Mouse (Mus musculus) CH12.LX (cell line): ENCODE results near the gene Prkcb. TPM values are rescaled to one million over a fixed set of nuclear protein-coding genes. Genes with fewer than 3 reads are reported as not detected.

ENCODE experiments used
- DNase-seq: peaks from one replicate; pipeline ENCODE4 v3.0.0-alpha.2; 2013; ENCODE audit errors: extremely low read depth
- H3K27ac ChIP-seq: 2 replicates; pipeline ENCODE4 v1.5.1; 2012; ENCODE audit warnings: low read depth, mild to moderate bottlenecking, control low read depth, moderate library complexity; ENCODE audit not compliant: insufficient read depth
- H3K27me3 ChIP-seq: replicated peaks from 2 replicates; pipeline ENCODE3; 2012; ENCODE audit warnings: inconsistent platforms
- H3K36me3 ChIP-seq, 2 experiments: replicated peaks in 1 of 2; 2 replicates each; pipeline versions ENCODE3 to v1.6.1; 2012; ENCODE audit warnings: inconsistent platforms in 1 of 2, low read length in 1 of 2, mild to moderate bottlenecking in 1 of 2, mixed read lengths in 1 of 2, moderate library complexity in 1 of 2; ENCODE audit not compliant: control insufficient read depth in 1 of 2, insufficient read depth in 1 of 2
- H3K4me1 ChIP-seq, 2 experiments: 2 replicates each; pipeline ENCODE4 v1.6.1; 2012; ENCODE audit warnings: inconsistent platforms in 1 of 2, moderate library complexity in 1 of 2; ENCODE audit not compliant: insufficient read depth in 2 of 2, control insufficient read depth in 1 of 2
- H3K4me2 ChIP-seq: 2 replicates; pipeline ENCODE4 v1.6.1; 2012; ENCODE audit warnings: low read depth, mild to moderate bottlenecking, control low read depth; ENCODE audit not compliant: poor library complexity, insufficient read depth, severe bottlenecking
- H3K4me3 ChIP-seq, 3 experiments: fragments of 150-350 bp in 1 of 3; sonication (generic) in 1 of 3; replicated peaks in 1 of 3; 2 replicates each; pipeline versions ENCODE3 to v1.5.1; 2011 to 2012; ENCODE audit warnings: low read depth in 2 of 3, low read length in 2 of 3, mild to moderate bottlenecking in 2 of 3, moderate library complexity in 2 of 3, control low read depth in 1 of 3, improper control_type of control experiment in 1 of 3, inconsistent platforms in 1 of 3, mixed read lengths in 1 of 3; ENCODE audit not compliant: poor library complexity in 1 of 3
- H3K79me2 ChIP-seq: replicated peaks from 2 replicates; pipeline ENCODE4 v1.6.1; 2012; ENCODE audit warnings: mild to moderate bottlenecking, moderate library complexity; ENCODE audit not compliant: control insufficient read depth, poor library complexity, insufficient read depth, severe bottlenecking; ENCODE audit errors: extremely low read depth
- H3K9ac ChIP-seq: 2 replicates; pipeline ENCODE4 v1.6.1; 2012; ENCODE audit warnings: low read depth, mild to moderate bottlenecking, control low read depth, moderate library complexity; ENCODE audit not compliant: insufficient read depth
- H3K9me3 ChIP-seq: replicated peaks from 2 replicates; pipeline ENCODE3; 2012; ENCODE audit warnings: low read length, inconsistent platforms, mixed read lengths
- BHLHE40 ChIP-seq: IDR thresholded peaks from 2 replicates; pipeline ENCODE4 v1.6.1; 2011; ENCODE audit warnings: mild to moderate bottlenecking, low read depth, low read length, improper control_type of control experiment
- CHD1 ChIP-seq: IDR thresholded peaks from 2 replicates; pipeline ENCODE4 v1.6.1; 2012; ENCODE audit warnings: low read depth, low read length, improper control_type of control experiment, inconsistent platforms
- CHD2 ChIP-seq: IDR thresholded peaks from 2 replicates; pipeline ENCODE4 v1.6.1; 2011; ENCODE audit warnings: low read length, improper control_type of control experiment
- CTCF ChIP-seq, 2 experiments: IDR thresholded peaks in 1 of 2; conservative IDR thresholded peaks in 1 of 2; 2 replicates each; pipeline ENCODE4 v1.5.1; 2011 to 2012; ENCODE audit warnings: low read depth in 2 of 2, low read length in 2 of 2, improper control_type of control experiment in 1 of 2, inconsistent platforms in 1 of 2, mild to moderate bottlenecking in 1 of 2, moderate library complexity in 1 of 2
- E2F4 ChIP-seq: IDR thresholded peaks from 2 replicates; pipeline ENCODE4 v1.6.1; 2011; ENCODE audit warnings: low read depth, low read length, improper control_type of control experiment; ENCODE audit not compliant: insufficient replicate concordance
- ELF1 ChIP-seq: IDR thresholded peaks from 2 replicates; pipeline ENCODE4 v1.6.1; 2014; ENCODE audit warnings: low read depth, mild to moderate bottlenecking, inconsistent platforms, low read length, improper control_type of control experiment
- EP300 ChIP-seq: IDR thresholded peaks from 2 replicates; pipeline ENCODE4 v1.6.1; 2011; ENCODE audit warnings: low read length, improper control_type of control experiment
- ETS1 ChIP-seq: conservative IDR thresholded peaks from 2 replicates; pipeline ENCODE4 v1.6.1; 2012; ENCODE audit warnings: low read depth, mild to moderate bottlenecking, inconsistent platforms, low read length, improper control_type of control experiment, moderate library complexity
- GABPA ChIP-seq: IDR thresholded peaks from 2 replicates; pipeline ENCODE4 v1.6.1; 2012; ENCODE audit warnings: low read depth, low read length, improper control_type of control experiment, inconsistent platforms; ENCODE audit not compliant: insufficient replicate concordance
- HCFC1 ChIP-seq: IDR thresholded peaks from 2 replicates; pipeline ENCODE4 v1.6.1; 2012; ENCODE audit warnings: low read depth, mild to moderate bottlenecking, inconsistent platforms, low read length, improper control_type of control experiment
- IRF4 ChIP-seq: IDR thresholded peaks from 2 replicates; pipeline ENCODE4 v1.6.1; 2014; ENCODE audit warnings: low read depth, mild to moderate bottlenecking, inconsistent platforms, low read length, improper control_type of control experiment
- JUN ChIP-seq: IDR thresholded peaks from 2 replicates; pipeline ENCODE4 v1.6.1; 2011; ENCODE audit warnings: low read depth, mild to moderate bottlenecking, low read length, improper control_type of control experiment, moderate library complexity; ENCODE audit not compliant: insufficient read depth
- JUND ChIP-seq: conservative IDR thresholded peaks from 2 replicates; pipeline ENCODE4 v1.6.1; 2011; ENCODE audit warnings: low read depth, low read length, improper control_type of control experiment
- KAT2A ChIP-seq: IDR thresholded peaks from 2 replicates; pipeline ENCODE4 v1.6.1; 2012; ENCODE audit warnings: low read length, improper control_type of control experiment, inconsistent platforms; ENCODE audit not compliant: insufficient replicate concordance
- MAFK ChIP-seq: IDR thresholded peaks from 2 replicates; pipeline ENCODE4 v1.6.1; 2011; ENCODE audit warnings: low read length, improper control_type of control experiment; ENCODE audit not compliant: insufficient replicate concordance
- MAX ChIP-seq: IDR thresholded peaks from 2 replicates; pipeline ENCODE4 v1.6.1; 2011; ENCODE audit warnings: low read length, improper control_type of control experiment
- MAZ ChIP-seq: IDR thresholded peaks from 2 replicates; pipeline ENCODE4 v1.6.1; 2012; ENCODE audit warnings: low read depth, mild to moderate bottlenecking, inconsistent platforms, low read length, improper control_type of control experiment, moderate library complexity
- MEF2A ChIP-seq: IDR thresholded peaks from 2 replicates; pipeline ENCODE4 v1.6.1; 2014; ENCODE audit warnings: low read depth, mild to moderate bottlenecking, inconsistent platforms, low read length, improper control_type of control experiment, borderline replicate concordance
- MXI1 ChIP-seq: IDR thresholded peaks from 2 replicates; pipeline ENCODE4 v1.6.1; 2011; ENCODE audit warnings: mild to moderate bottlenecking, low read depth, low read length, improper control_type of control experiment
- MYC ChIP-seq: IDR thresholded peaks from 2 replicates; pipeline ENCODE4 v1.6.1; 2011; ENCODE audit warnings: low read depth, mild to moderate bottlenecking, improper control_type of control experiment, low read length
- NELFE ChIP-seq: IDR thresholded peaks from 2 replicates; pipeline ENCODE4 v1.6.1; 2011; ENCODE audit warnings: low read depth, low read length, improper control_type of control experiment
- NRF1 ChIP-seq: IDR thresholded peaks from 2 replicates; pipeline ENCODE4 v1.6.1; 2014; ENCODE audit warnings: low read depth, mild to moderate bottlenecking, inconsistent platforms, low read length, improper control_type of control experiment, moderate library complexity
- PAX5 ChIP-seq: IDR thresholded peaks from 2 replicates; pipeline ENCODE4 v1.6.1; 2012; ENCODE audit warnings: low read length, inconsistent platforms, mixed read lengths
- POLR2A ChIP-seq: IDR thresholded peaks from 2 replicates; pipeline ENCODE4 v1.6.1; 2011; ENCODE audit warnings: low read depth, mild to moderate bottlenecking, improper control_type of control experiment, low read length
- POLR2AphosphoS2 ChIP-seq: IDR thresholded peaks from 2 replicates; pipeline ENCODE4 v1.6.1; 2011; ENCODE audit warnings: low read depth, low read length, improper control_type of control experiment
- RAD21 ChIP-seq: IDR thresholded peaks from 2 replicates; pipeline ENCODE4 v1.6.1; 2011; ENCODE audit warnings: low read depth, mild to moderate bottlenecking, low read length, improper control_type of control experiment, moderate library complexity
- RCOR1 ChIP-seq: conservative IDR thresholded peaks from 2 replicates; pipeline ENCODE4 v1.6.1; 2012; ENCODE audit warnings: low read depth, mild to moderate bottlenecking, inconsistent platforms, low read length, improper control_type of control experiment
- SIN3A ChIP-seq: IDR thresholded peaks from 2 replicates; pipeline ENCODE4 v1.6.1; 2012; ENCODE audit warnings: low read length, improper control_type of control experiment, inconsistent platforms
- SMC3 ChIP-seq: IDR thresholded peaks from 2 replicates; pipeline ENCODE4 v1.6.1; 2011; ENCODE audit warnings: low read depth, low read length, improper control_type of control experiment
- TBP ChIP-seq: conservative IDR thresholded peaks from 2 replicates; pipeline ENCODE4 v1.6.1; 2011; ENCODE audit warnings: low read depth, low read length, improper control_type of control experiment
- TCF12 ChIP-seq: IDR thresholded peaks from 2 replicates; pipeline ENCODE4 v1.6.1; 2014; ENCODE audit warnings: low read depth, mild to moderate bottlenecking, inconsistent platforms, low read length, improper control_type of control experiment
- UBTF ChIP-seq: IDR thresholded peaks from 2 replicates; pipeline ENCODE4 v1.6.1; 2012; ENCODE audit warnings: low read depth, mild to moderate bottlenecking, inconsistent platforms, low read length, improper control_type of control experiment, moderate library complexity
- USF1 ChIP-seq: IDR thresholded peaks from 2 replicates; pipeline ENCODE4 v1.6.1; 2014; ENCODE audit warnings: low read depth, mild to moderate bottlenecking, inconsistent platforms, low read length, improper control_type of control experiment
- USF2 ChIP-seq: conservative IDR thresholded peaks from 2 replicates; pipeline ENCODE4 v1.6.1; 2011; ENCODE audit warnings: low read depth, low read length, improper control_type of control experiment
- ZC3H11A ChIP-seq: IDR thresholded peaks from 2 replicates; pipeline ENCODE4 v1.6.1; 2012; ENCODE audit warnings: low read depth, mild to moderate bottlenecking, inconsistent platforms, low read length, improper control_type of control experiment
- ZKSCAN1 ChIP-seq: IDR thresholded peaks from 2 replicates; pipeline ENCODE4 v1.6.1; 2012; ENCODE audit warnings: low read depth, inconsistent platforms, low read length, improper control_type of control experiment, borderline replicate concordance
- ZMIZ1 ChIP-seq: IDR thresholded peaks from 2 replicates; pipeline ENCODE4 v1.6.1; 2012; ENCODE audit warnings: low read depth, mild to moderate bottlenecking, inconsistent platforms, low read length, improper control_type of control experiment
- ZNF384 ChIP-seq: IDR thresholded peaks from 2 replicates; pipeline ENCODE4 v1.6.1; 2012; ENCODE audit warnings: low read depth, low read length, improper control_type of control experiment, inconsistent platforms
- dilution Hi-C: fragments of 300-500 bp; cut with MboI; formaldehyde crosslinking; loops from 2 replicates; pipeline ENCODE4 v1.14.3; 2020; ENCODE audit warnings: low sequenced_read_pairs; ENCODE audit not compliant: extremely low pct_unique_long_range_greater_than_20kb, extremely low pct_ligation_motif_present
- in situ Hi-C: fragments of 300-500 bp; cut with MboI; formaldehyde crosslinking; loops from 3 replicates; pipeline ENCODE4 v1.14.3; 2019; ENCODE audit warnings: low sequenced_read_pairs, low pct_ligation_motif_present, low pct_unique_long_range_greater_than_20kb, mixed read lengths
- polyA plus RNA-seq: library from polyadenylated mRNA; unstranded; fragments of >175 nt; gene quantifications from 2 replicates; pipeline ENCODE4 v1.2.1, GENCODE M21; 2012; ENCODE audit warnings: low read depth; ENCODE audit not compliant: insufficient read length
- total RNA-seq, 2 experiments: library from RNA; depleted of rRNA; stranded (reverse); fragments of 300-350 nt in 1 of 2; fragments of >200 nt in 1 of 2; gene quantifications; 2 replicates each; pipeline ENCODE4 v1.2.3; 2012 to 2014

Prkcb gene
- total and polyA plus RNA-seq, 3 experiments: 323 to 463 (median 337) TPM

DNA sequence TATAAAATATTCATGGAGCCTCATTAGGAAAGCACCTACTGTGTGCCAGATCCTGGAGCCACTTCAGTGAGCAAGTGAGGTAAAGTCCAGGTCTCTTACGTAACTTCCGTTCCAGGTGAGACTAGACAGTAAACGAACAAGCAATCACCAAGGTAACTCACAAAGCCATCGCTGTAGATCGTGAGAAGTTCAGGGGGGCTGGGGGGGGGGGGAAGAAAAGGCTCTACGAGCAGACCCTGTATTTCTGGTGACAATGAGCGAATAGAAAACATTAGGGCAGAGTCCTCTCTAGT is 22.1 kb downstream of the Prkcb start:
- in situ Hi-C loops (no loop called here), dilution Hi-C loops (no loop called here)
- H3K79me2 ChIP-seq: peaks cover 96% of the 10 kb centered on the region
- H3K27ac ChIP-seq: peak overlapping the region; percentile 99
- peak overlapping the region; percentile 42; the same call in 1 of the 2 replicates for H3K9ac ChIP-seq
- TF ChIP-seq SIN3A (0 out of 2 replicates have a peak, but pooled peaks have one; percentile 12), TBP (no peak), SMC3 (no peak), NELFE (no peak), MEF2A (no peak), POLR2AphosphoS2 (peak; percentile 39; the same call in 1 of the 2 replicates), TCF12 (peak; percentile 51; the same call in 1 of the 2 replicates), MXI1 (no peak), ZC3H11A (no peak), MAFK (no peak), UBTF (no peak), MYC (no peak), JUND (no peak), CHD2 (no peak), CTCF (conservative IDR thresholded peaks at IDR 0.05 in 1 of 2, IDR thresholded peaks at IDR 0.05 in 1 of 2; ENCODE audit: low read depth in 2 of 2, low read length in 2 of 2) (no peak), EP300 (no peak), JUN (no peak), MAX (no peak), USF2 (no peak), ZKSCAN1 (peak; percentile 97), PAX5 (no peak), ZMIZ1 (no peak), CHD1 (no peak), NRF1 (no peak), ETS1 (peak; percentile 49), POLR2A (no peak; the same call in 1 of the 2 replicates), BHLHE40 (no peak), ELF1 (no peak), GABPA (no peak), RCOR1 (no peak), ZNF384 (no peak), USF1 (no peak), E2F4 (no peak), MAZ (no peak), HCFC1 (no peak), KAT2A (no peak), RAD21 (no peak), IRF4 (no peak)
- H3K9me3 ChIP-seq: peaks cover 29% of the 10 kb centered on the region
- DNase-seq: peak; percentile 68
- H3K4me1 ChIP-seq: peaks cover 29 to 81% of the 10 kb centered on the region in 2 experiments
- no peak overlapping the region for H3K4me3 ChIP-seq
- H3K36me3 ChIP-seq: peaks cover 22 to 76% of the 10 kb centered on the region in 2 experiments
- peak overlapping the region; percentile 99 for H3K4me2 ChIP-seq
- H3K27me3 ChIP-seq: no peaks in the 10 kb centered on the region
